Mouse (Mus musculus) liver, embryonic 16.5 days (tissue): ENCODE measurements around the gene Nat8f7. TPM values are rescaled to one million over a fixed set of nuclear protein-coding genes. Genes with fewer than 3 reads are reported as not detected.
"Not testable (repeated sequence)": the region's sequence is repeated elsewhere in the genome, so short reads cannot be mapped to it uniquely, and the experiment has no call there.

ENCODE experiments used
- ATAC-seq: fragments of 200-750 bp; cut with Nextera tagmentation; 2 replicates; pipeline ENCODE4 v1.8.0; 2017; ENCODE audit warnings: low read depth, mild to moderate bottlenecking, moderate number of reproducible peaks, moderate library complexity
- H3K27ac ChIP-seq: fragments of 300-500 bp; sonication (generic); 2 replicates; pipeline ENCODE4 v1.5.1; 2014; ENCODE audit warnings: mild to moderate bottlenecking, low read length
- H3K27me3 ChIP-seq: fragments of 300-500 bp; sonication (generic); 2 replicates; pipeline ENCODE4 v1.6.1; 2014; ENCODE audit warnings: low read depth, low read length, mixed read lengths; ENCODE audit not compliant: control insufficient read depth, insufficient read depth
- H3K36me3 ChIP-seq: fragments of 300-500 bp; sonication (generic); 2 replicates; pipeline ENCODE4 v1.6.1; 2014; ENCODE audit warnings: mild to moderate bottlenecking; ENCODE audit not compliant: control insufficient read depth, insufficient read depth
- H3K4me1 ChIP-seq: fragments of 300-500 bp; sonication (generic); 2 replicates; pipeline ENCODE4 v1.6.1; 2014; ENCODE audit warnings: low read depth, low read length, mixed read lengths; ENCODE audit not compliant: control insufficient read depth
- H3K4me2 ChIP-seq: fragments of 300-500 bp; sonication (generic); 2 replicates; pipeline ENCODE4 v1.6.1; 2014; ENCODE audit warnings: low read depth, low read length, mixed read lengths
- H3K4me3 ChIP-seq: fragments of 300-500 bp; sonication (generic); 2 replicates; pipeline ENCODE4 v1.5.1; 2014; ENCODE audit warnings: low read depth, mild to moderate bottlenecking, low read length
- H3K9ac ChIP-seq: fragments of 300-500 bp; sonication (generic); 2 replicates; pipeline ENCODE4 v1.6.1; 2014; ENCODE audit warnings: low read depth, low read length
- H3K9me3 ChIP-seq: fragments of 300-500 bp; sonication (generic); replicated peaks from 2 replicates; pipeline ENCODE4 v1.6.1; 2016; ENCODE audit warnings: low read length; ENCODE audit not compliant: control insufficient read depth
- WGBS: fragments of 180-500 bp; shearing (Covaris S2); extraction: QIAGEN DNeasy Blood & Tissue Kit; methylation state at CpG from one replicate; pipeline ENCODE4 v1.1.7; 2014; ENCODE audit not compliant: insufficient replicate concordance; 5-methylcytosine and 5-hydroxymethylcytosine counted together
- microRNA-seq: library from miRNA; unstranded; fragments of <30 nt; microRNA quantifications from one replicate; pipeline ENCODE4, GENCODE M21; 2016
- polyA plus RNA-seq: library from polyadenylated mRNA; unstranded; fragments of >200 nt; fragmentation: Nextera tagmentation; extraction: Ambion mirVana; gene quantifications from 2 replicates; pipeline ENCODE4 v1.2.1, GENCODE M21; 2015

Nat8f7 gene
- polyA plus RNA-seq, result not detected in 2 replicates

- not testable (repeated sequence) for H3K27ac ChIP-seq, H3K9me3 ChIP-seq, H3K4me2 ChIP-seq, H3K4me3 ChIP-seq, H3K4me1 ChIP-seq, H3K36me3 ChIP-seq, H3K9ac ChIP-seq, H3K27me3 ChIP-seq, ATAC-seq
- WGBS, result 68% methylated on average over 9 of the region's 10 CpGs
Observed at GRCm38 (mm10) chr6:85713105-85713504, at the start of gene Nat8f7. Gene Nat8f7, minus strand, starts transcription at chr6:85713205.

- ATAC-seq, H3K27me3 ChIP-seq, H3K36me3 ChIP-seq, H3K27ac ChIP-seq, H3K4me2 ChIP-seq, H3K4me1 ChIP-seq, H3K9ac ChIP-seq, H3K4me3 ChIP-seq, H3K9me3 ChIP-seq: not testable (repeated sequence)
- WGBS, result 67% methylated on average over 1 of the region's 2 CpGs
Observed at GRCm38 (mm10) chr6:85762678-85763077, 49.7 kb upstream of the Nat8f7 start.

GRCm38 (mm10) chr6:85755705-85756249, 42.8 kb upstream of the Nat8f7 start:
- H3K9me3 ChIP-seq, H3K36me3 ChIP-seq, H3K4me3 ChIP-seq, H3K27ac ChIP-seq, H3K4me2 ChIP-seq, H3K4me1 ChIP-seq, H3K9ac ChIP-seq, ATAC-seq, H3K27me3 ChIP-seq: not testable (repeated sequence)
- 39% methylated on average over 3 of the region's 6 CpGs for whole genome bisulfite sequencing

GRCm38 (mm10) chr6:85709607-85710006, 3.4 kb downstream of the Nat8f7 start:
- 67% methylated on average over 1 of the region's 1 CpGs for WGBS
- H3K4me1 ChIP-seq, H3K27me3 ChIP-seq, H3K4me2 ChIP-seq, H3K4me3 ChIP-seq, ATAC-seq, H3K36me3 ChIP-seq, H3K9me3 ChIP-seq, H3K27ac ChIP-seq, H3K9ac ChIP-seq: not testable (repeated sequence)

- not testable (repeated sequence) for H3K36me3 ChIP-seq, H3K9ac ChIP-seq, ATAC-seq, H3K27ac ChIP-seq, H3K27me3 ChIP-seq, H3K9me3 ChIP-seq, H3K4me3 ChIP-seq, H3K4me2 ChIP-seq, H3K4me1 ChIP-seq
- WGBS, result 74% methylated on average over 5 of the region's 5 CpGs
Observed at GRCm38 (mm10) chr6:85709206-85709605, 3.8 kb downstream of the Nat8f7 start.

- H3K9me3 ChIP-seq, H3K4me2 ChIP-seq, H3K9ac ChIP-seq, H3K4me1 ChIP-seq, ATAC-seq, H3K27ac ChIP-seq, H3K27me3 ChIP-seq, H3K4me3 ChIP-seq, H3K36me3 ChIP-seq: not testable (repeated sequence)
- 52% methylated on average over 2 of the region's 4 CpGs for WGBS
Observed at GRCm38 (mm10) chr6:85701943-85702342, 11.1 kb downstream of the Nat8f7 start.

Small RNA genes within 50 kb of the gene (microRNA-seq; reads per million reads assigned to microRNA genes)
- gene Gm27317, result not detected

Other genes with a start within 250 kb of the Nat8f7 start
- not detected in 2 replicates for gene Fbxo41, start 210.2 kb downstream of the Nat8f7 start, polyA plus RNA-seq
- not detected in 2 replicates for gene Egr4, start 199.6 kb downstream of the Nat8f7 start, polyA plus RNA-seq
- gene Alms1, start 125.7 kb downstream of the Nat8f7 start, polyA plus RNA-seq, result 1.5 TPM in 2 replicates
- not detected in 2 replicates for gene Nat8f3, start 52.5 kb upstream of the Nat8f7 start, polyA plus RNA-seq
- not detected in 2 replicates for gene Nat8f6, start 107.7 kb upstream of the Nat8f7 start, polyA plus RNA-seq
- gene Nat8f5, start 107.8 kb upstream of the Nat8f7 start, polyA plus RNA-seq, result not detected in 2 replicates
- 0.08 and 0.12 TPM in 2 replicates for gene Nat8, start 118.9 kb upstream of the Nat8f7 start, polyA plus RNA-seq
- not detected in 2 replicates for gene Nat8f2, start 156.0 kb upstream of the Nat8f7 start, polyA plus RNA-seq
- gene Nat8f4, start 191.7 kb upstream of the Nat8f7 start, polyA plus RNA-seq, result 1.7 and 2.0 TPM in 2 replicates
- gene Tprkb, start 198.7 kb upstream of the Nat8f7 start, polyA plus RNA-seq, result 17.2 and 19.1 TPM in 2 replicates
- gene Nat8f1, start 202.5 kb upstream of the Nat8f7 start, polyA plus RNA-seq, result 19.1 and 20.5 TPM in 2 replicates
- 20.7 and 28.1 TPM in 2 replicates for gene Dusp11, start 248.5 kb upstream of the Nat8f7 start, polyA plus RNA-seq